19 mouse cellular contexts compared by ENCODE assay signal in genomic region chr7:119853186-119853585, GRCm38 (mm10).
"Had no signal": no experiment of that assay in that cellular context is flagged by ENCODE, and none has a peak within 500 bp of the region (broad histone marks: within the 10 kb centered on the region; RNA-seq: fewer than 3 reads in every experiment).

No protein-coding gene starts in this region.

- H3K4me1 ChIP-seq: midbrain, embryonic 10.5 days; midbrain, embryonic 12.5 days; neural tube, embryonic 13.5 days; neural tube, embryonic 15.5 days; stomach, embryonic 15.5 days had no signal

- H3K4me3 ChIP-seq: midbrain, embryonic 10.5 days; midbrain, embryonic 12.5 days; myocyte; neural tube, embryonic 13.5 days; neural tube, embryonic 15.5 days; stomach, embryonic 15.5 days had no signal

- H3K27me3 ChIP-seq: midbrain, embryonic 12.5 days; neural tube, embryonic 13.5 days; neural tube, embryonic 15.5 days; stomach, embryonic 15.5 days had no signal

- H3K9ac ChIP-seq: lung, embryonic 14.5 days; midbrain, embryonic 12.5 days; neural tube, embryonic 13.5 days; neural tube, embryonic 15.5 days; stomach, embryonic 15.5 days had no signal

- H3K27ac ChIP-seq: midbrain, embryonic 10.5 days; midbrain, embryonic 12.5 days; neural tube, embryonic 13.5 days; neural tube, embryonic 15.5 days; stomach, embryonic 15.5 days; stomach, postnatal 0 days had no signal

- H3K4me2 ChIP-seq: lung, embryonic 14.5 days; midbrain, embryonic 12.5 days; neural tube, embryonic 13.5 days; neural tube, embryonic 15.5 days; stomach, embryonic 15.5 days had no signal

- DNase-seq: lung, adult 18-20 months; lung, embryonic 14.5 days; lung, postnatal 10 days; lung, postnatal 4 days; midbrain, embryonic 14.5 days; retina, postnatal 1 day; right cerebral cortex, adult 18-20 months; right cerebral cortex, postnatal 14 days; thymus, adult 2 months; thymus, postnatal 25 days; thymus, postnatal 4 days had no signal

- H3K9me3 ChIP-seq: midbrain, embryonic 10.5 days; midbrain, embryonic 12.5 days; neural tube, embryonic 13.5 days; neural tube, embryonic 15.5 days; stomach, embryonic 15.5 days had no signal

- ATAC-seq: midbrain, embryonic 16.5 days had no signal
